Mouse (Mus musculus) adrenal gland (tissue): ENCODE data around the gene Rab30.

Source experiments
- intact Hi-C: fragments of 180-260 bp; cut with DNase I; formaldehyde crosslinking; loops from one replicate; pipeline ENCODE4 v1.15.1; 2025

Gene Rab30

DNA sequence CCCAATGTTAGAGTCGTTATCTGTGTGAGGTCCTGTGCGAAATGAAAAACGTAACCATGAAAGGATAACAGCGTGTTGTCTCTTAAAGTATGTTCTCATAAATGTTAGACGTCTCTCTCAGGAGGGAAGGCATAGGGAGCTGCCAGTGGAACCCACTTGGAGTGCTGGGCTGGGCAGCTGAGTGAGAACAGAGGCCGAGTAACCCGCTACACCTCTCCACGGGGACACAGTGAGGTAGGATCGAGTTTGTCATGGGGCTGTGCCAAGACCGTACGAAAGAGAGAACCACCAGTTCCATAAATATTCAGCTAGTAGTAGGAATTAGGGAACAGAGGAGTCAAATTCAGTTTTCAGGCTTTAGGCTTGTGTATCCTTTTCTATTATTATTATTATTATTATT is 42.5 kb downstream of the Rab30 start:
- intact Hi-C loops: no loop called here

DNA sequence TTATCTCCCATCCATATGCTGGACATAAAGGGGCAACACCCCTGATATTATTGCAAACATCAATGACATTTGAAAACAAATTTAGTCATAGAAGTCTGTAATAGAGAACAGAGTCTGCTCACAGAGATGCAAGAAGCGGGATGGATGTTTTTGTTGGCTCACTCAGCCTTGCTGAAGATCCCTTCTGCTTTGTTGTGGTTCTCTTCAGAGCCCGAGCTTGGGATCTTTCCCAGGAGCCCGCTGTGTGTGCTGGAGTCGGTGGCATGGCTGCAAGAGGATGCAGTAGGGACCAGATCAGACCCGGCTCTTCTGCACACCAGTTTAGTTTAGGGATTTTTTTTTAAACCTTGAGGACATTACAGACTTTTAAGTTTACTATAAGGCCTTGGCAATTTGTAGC is 54.3 kb downstream of the Rab30 start:
- intact Hi-C loops: no loop called here

DNA sequence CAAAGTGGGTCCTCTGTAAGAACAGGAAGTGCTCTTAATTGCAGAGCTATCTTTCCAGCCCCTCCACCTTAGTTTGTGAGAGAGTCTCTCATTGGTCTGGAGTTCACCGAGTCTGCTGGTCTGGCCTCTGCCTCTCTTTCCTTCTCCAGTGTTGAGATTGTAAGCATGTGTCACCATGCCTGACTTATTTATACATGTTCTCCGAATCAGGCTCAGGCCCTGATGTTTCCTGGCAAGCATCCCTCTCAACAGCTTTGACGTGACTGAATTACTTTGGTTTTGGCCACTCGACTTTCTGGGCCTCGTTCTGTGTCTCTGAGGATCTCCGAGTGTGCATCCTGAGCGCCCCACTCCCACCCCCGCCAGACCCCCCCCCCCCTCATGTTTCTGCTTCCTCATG is 55.4 kb downstream of the Rab30 start:
- intact Hi-C loops: no loop called here

DNA sequence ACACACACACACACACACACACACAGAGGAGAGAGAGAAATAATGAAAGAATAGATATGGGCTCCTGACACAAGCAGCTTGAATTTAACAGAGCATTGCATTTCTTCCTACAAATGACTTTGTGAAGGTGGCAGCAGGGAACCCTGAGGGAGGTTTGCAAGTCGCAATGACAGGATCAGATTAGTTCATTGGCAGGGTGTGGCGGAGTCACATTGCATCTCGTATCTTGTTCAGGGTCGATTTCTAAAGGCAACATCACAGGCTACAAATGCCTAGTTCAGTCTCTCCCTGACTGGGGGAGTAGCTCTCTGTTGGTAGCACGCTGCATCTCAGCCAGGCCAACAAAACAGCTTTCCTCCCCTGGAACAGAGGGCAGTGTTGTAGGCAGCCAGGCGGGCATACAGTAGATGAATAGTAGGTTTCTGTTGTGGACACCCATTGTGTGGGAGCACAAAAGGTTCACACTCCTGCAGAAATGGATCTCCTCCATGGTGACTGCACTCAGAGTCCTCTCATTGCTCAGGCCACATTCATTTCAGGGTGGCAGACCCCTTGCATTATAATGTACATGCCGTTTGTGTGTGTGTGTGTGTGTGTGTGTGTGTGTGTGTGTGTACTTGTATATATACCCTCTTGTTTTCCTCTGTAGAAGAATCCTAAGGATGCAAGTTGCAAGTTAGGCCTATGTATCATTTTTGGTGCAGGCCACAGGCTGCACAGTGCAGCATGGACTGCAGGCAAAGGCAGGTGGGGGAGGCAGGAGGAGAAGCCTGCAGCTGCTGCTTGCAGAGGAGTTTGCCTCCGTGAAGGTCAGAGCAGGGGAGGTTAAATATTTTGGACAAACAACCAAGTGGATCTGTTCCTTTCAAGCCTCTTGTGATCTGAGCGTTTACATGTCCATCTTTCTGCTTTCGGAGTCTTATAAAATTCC is 58.5 kb downstream of the Rab30 start:
- intact Hi-C loops: no loop called here

DNA sequence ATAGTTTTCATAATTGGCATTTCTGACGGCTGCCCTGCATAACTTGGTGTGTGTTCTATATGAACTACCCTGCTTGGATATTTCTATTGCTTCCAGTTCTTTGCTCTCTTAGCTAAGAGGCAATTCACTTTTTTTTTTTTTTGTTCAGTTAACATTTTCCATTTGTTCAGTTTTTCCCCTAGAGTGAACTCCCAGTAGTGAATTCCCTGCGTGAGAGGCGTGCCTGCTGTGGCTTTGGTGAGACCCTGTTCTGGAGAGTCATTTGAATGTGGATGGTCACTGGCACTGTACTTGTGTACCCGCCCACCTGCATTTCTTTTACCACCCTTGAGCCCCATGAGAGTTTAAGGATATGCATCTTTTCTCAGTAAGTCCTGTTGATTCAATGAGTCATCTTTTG is 60.8 kb downstream of the Rab30 start:
- intact Hi-C loops: no loop called here

DNA sequence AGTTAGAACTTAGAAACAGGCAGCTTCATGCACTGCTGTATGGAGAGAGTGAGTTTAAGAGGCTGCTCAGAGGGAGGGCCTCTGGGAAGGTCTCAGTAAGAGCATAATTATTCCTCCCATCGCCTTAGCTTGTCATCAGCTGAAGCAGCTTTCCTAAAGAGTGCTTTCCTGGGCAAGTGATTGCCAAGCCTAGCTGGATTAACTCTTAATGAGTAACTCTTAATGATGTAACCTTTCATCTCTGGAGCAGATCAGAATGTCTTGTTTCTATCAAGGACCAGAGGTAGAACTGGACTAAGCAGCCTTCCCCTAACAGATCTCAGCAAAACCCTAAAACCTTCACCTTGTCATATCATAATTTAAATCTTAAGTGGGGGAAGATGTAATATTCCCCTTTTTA is 61.8 kb downstream of the Rab30 start:
- intact Hi-C loops: no loop called here

DNA sequence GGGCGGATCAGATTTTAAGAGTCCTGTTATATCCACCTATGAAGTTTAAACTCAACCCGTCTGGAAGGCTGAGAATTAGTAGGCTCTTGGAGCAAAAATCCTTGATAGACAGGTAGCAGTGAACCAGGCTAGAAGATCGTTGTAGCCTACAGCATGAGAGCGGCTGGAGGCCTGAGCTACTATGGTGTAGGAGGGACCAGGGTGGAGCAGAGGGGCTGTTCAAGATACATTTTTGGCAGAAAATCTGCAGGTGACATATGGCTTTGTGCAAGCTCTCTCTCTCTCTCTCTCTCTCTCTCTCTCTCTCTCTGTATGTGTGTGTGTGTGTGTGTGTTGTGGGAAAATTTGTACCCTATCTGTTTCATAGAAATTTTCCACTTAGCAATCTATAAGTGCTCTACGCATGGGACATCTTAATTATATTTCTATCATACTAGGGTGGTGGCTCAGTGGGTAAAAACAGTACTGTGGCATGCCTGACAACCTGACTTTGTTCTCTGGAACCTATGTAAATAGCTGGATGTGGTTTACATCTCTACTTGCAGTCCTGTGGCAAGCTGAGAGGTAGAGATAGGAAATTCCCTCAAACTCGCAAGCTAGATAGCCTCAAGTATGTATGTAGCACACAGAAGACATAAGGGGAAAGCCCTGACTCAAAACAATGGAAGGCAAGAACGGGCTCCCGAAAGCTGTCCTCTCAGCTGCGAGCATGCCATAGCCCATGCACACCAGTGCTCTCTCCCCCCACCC is 63.7 kb downstream of the Rab30 start:
- intact Hi-C loops: no loop called here

DNA sequence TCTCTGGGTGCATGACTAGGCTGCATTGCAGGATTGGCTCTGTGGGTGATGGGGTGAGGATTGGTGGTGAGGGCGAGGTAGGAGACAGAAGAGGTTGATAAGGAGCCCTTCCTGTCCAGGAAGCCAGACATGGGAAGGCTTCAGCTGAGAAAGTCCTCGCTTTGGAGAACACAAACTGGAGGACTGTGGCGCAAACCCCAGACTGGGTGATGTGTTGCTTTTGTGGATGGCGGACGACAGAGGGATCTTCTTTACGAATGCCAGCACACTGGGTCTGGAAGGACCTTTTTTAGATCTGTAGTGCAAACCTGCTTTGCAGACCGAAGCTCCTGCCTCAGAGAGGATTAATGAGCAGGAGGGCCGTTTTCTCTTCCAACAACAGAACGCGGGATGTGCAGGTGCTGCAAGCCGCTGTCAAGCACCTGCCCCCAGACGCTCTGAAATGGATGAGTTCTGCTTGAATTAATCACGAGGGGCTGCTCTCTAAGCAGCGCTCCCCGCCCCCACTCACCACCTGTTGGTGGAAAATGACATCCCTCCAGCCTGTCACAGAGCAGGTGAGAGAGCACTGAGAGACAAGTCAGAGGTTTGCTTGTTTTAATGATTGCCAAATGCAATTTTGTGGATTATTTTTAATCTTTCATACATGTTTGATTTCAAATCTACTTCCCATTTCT is 65.2 kb downstream of the Rab30 start:
- intact Hi-C loops: no loop called here

DNA sequence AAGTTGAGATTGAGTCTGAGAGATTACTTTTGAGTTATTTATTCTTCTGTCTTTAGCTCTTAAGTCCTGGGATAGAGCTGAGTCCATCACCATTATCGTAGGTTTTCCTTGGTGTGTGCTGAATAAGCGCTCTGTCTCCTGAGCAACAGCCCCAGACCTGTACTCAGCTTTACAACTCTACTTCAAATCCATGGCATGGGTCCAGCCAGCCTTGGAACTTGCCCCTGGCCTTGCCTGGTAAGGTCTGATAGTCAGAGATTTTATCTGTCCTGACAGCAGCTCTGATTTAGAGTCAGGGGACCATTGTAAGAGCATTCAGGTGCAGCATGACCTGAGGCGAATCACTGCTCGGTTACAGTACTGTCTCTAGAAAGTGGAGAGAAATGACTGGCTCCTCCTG is 66.1 kb downstream of the Rab30 start:
- intact Hi-C loops: no loop called here

DNA sequence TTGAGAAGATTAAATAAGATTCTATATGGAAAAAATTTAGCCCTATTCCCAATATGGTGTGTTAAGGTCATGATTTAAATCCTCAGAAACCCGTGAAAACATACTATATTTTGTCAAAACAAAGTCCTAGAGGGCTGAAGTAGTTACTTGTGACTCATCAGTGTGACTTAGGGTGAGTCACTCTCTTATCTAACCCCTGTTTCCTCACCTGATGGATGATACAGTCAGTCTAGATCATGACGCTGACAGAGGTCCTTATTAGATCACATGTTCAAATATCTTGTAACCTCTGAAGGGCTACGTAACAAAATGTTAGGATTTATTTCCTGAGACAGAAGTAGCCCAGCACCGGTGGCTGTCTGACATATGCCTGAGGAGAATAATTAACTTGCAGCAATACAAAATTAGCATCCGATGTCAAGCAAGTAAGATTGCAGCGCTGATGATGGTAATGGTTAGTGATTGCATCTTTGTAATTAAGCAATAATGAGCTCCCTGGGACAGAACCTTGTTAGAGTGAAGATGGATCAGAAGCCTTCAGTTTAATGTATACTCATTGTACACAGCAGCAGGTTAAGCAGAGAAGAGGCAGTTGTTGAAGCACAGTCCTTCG is 70.4 kb downstream of the Rab30 start:
- intact Hi-C loops: no loop called here

DNA sequence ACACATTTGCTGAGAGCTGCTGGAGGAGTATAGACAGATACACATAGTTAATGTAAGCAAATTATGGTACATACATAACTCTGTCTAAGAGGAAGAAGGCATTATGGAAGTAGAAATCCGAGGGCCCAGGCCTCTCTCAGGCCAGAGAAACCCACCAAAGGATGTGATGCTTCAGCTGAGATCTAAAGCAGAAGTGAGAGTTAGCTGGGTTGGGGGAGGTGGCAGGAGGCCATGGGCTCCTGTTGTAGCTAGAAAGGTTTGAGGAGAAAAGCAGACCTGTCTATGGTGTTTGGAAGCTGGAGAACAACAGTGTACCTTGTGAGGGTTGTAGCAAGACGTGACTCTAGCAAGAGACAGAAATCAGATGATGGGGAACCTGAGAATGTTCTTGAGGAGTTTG is 75.8 kb downstream of the Rab30 start:
- intact Hi-C loops: no loop called here

DNA sequence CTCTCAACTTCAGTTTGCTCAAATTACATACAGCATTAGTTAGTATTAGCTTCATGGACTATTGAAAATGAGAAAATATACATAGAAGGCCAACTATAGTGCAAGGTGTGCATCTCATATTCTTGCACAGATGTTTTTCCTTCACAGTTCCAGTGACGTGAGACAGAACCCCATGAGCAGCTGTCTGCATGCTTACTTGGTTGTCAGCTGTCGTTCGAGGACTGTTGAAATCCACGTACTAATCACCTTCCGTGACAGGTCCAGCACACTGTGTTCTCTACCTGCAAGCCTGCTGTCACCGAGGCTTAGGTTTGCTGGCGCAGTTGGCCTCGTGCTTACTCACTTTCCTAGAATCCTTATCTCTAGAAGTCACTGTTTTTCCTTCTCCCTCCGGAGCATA is 76.5 kb downstream of the Rab30 start:
- intact Hi-C loops: no loop called here

DNA sequence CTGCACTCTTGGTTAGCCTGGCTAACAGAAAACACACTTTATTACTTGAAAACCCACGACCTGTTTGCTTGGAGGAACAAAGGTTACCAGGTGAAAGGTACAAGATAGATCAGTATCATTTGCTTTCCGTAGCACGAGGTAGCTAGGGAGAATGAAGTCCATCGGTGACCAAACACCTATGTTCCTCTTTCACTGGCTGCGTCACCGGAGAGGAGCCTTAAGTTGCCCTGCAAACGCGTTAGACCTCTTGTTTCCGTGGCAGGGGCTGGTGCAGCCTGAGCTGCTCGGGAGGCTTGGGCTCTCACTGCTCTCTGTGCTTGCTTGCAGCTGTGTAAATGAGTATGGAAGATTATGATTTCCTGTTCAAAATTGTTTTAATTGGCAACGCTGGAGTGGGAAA is 78.3 kb downstream of the Rab30 start:
- intact Hi-C loops: loop anchor here (10.0 kb wide), 1 partner anchor 75 kb away; the partner anchor contains the start of gene Rab30

DNA sequence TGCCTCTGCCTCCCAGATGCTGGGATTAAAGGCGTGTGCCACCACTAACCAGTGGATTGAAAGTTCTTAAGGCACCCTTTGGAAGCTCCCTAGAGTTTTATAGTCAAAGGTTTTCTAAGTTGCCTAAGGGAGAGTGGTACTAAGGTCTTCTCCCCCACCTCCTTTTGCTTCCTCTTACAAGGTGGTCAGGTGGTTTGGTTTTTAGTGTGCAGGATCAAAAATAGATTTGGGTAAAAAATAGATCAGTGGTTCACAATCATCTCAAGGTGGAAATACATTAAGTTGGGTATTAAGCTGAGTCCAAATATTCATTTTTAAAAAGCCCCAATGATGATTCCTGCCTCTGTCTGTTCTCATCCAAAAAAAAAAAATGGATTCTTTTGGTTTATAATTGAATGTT is 79.0 kb downstream of the Rab30 start:
- intact Hi-C loops: loop anchor here (10.0 kb wide), 1 partner anchor 76 kb away; the partner anchor contains the start of gene Rab30

DNA sequence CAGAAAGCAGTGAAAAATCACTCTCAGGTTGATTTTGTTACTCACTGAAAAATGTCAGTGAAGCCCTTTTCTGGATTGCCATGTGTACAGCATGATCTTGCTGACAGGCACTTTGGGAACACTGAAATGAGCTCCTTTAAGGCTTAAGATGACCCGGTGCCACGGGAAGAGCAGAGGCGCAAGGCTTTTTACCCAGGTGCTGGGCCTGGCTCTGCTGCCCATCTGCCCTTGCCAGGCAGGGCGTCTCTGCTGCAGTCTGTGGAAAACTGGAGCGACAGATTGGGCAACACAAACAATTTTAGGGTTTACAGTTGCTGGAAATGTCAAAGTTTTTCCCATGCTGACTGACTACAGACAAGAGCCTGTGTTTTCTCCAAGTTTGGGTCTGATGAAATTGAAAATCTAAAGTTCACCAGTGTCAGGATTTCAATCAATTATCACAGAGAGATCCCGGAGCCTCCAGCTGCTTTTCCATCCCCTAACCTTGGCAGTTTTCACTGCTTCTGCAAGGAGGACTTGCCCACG is 79.6 kb downstream of the Rab30 start:
- intact Hi-C loops: loop anchor here (10.0 kb wide), 1 partner anchor 76 kb away; the partner anchor contains the start of gene Rab30

DNA sequence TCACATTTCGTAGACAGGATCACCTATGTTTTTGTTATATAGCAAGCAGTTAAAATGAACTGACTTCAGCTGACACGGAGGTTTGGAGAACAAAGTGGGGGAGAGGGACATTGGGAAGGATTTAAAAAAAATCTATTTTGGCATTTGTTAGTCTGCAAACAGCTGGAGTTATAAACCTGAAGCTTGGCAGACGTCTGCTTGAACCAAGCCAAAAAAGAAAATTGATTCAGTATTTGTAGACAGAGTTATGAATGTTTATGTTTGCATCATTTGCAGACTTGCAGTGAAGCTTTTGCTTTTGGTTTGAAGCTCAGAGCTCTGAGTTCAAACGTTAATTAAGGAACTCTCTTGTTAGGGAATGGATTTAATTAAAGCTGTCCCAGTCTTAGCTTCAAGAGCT is 80.5 kb downstream of the Rab30 start:
- intact Hi-C loops: loop anchor here (10.0 kb wide), 1 partner anchor 77 kb away; the partner anchor contains the start of gene Rab30

DNA sequence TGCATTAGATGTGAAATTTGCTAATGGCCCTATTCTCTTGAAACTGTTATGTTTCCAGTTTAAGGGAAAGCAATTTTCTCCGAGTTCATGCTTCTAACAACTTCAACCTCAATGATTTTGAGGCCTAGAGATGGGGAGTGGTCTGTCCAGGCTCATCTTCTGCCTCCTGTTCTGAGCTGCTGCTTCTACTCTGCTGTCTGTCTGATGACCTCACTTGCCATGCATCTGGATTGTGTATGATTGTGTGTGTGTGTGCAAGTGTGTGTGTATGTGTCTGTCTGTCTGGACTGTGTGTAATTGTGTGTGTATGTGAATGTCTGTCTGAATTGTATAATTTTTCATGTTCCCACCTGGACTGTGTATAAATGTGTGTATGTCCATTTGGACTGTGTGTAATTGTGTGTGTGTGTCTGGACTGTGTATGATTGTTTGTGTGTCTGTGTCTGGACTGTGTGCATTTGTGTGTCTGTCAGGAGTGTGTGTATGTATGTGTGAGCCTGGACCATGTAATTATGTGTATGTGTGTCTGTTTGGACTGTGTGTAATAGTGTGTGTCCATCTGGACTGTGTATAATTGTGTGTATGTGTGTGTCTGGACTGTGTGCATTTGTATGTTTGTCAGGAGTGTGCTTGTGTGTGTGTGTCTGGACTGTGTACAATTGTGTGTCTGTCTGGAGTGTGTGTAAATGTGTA is 81.2 kb downstream of the Rab30 start:
- intact Hi-C loops: loop anchor here (10.0 kb wide), 1 partner anchor 78 kb away; the partner anchor contains the start of gene Rab30

DNA sequence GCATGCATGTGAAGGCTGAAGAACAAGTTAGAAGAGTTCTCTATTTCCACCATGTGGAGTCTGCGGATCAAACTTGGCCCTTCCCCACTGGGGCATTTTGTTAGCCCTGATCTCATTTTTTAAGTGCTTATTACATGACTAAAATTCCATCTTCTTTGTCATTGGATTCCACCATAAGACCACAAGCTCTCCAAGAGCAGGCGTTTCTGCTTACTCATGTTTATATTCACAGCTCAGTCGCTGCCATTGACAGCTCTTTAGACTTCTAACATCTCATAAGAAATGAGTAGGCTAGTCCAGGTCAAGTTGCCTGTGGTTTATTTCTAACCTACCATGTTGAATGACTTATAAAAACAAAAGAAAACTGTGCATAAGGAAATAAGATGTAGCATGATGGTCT is 84.8 kb downstream of the Rab30 start:
- intact Hi-C loops: loop anchor here (10.0 kb wide), 1 partner anchor 81 kb away; the partner anchor contains the start of gene Rab30

DNA sequence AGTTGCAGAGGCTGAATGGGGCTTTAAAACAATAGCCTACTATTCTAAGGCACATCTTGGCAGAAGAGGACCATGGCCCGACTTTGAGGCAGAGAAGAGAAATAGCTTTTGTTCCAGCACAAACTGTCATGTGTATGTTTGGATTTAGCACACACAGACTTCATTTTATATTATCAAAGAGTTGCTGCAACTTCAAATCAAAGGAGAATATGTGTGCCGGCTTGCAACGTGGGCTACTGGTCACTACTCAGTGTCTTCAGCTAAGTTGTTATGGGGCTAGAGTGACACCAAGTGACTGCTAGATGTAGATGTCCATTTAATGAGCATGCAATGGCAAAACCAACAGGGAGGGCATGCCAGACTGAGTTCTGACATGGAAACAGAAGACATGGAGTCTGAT is 86.6 kb downstream of the Rab30 start:
- intact Hi-C loops: loop anchor here (10.0 kb wide), 1 partner anchor 83 kb away; the partner anchor contains the start of gene Rab30

DNA sequence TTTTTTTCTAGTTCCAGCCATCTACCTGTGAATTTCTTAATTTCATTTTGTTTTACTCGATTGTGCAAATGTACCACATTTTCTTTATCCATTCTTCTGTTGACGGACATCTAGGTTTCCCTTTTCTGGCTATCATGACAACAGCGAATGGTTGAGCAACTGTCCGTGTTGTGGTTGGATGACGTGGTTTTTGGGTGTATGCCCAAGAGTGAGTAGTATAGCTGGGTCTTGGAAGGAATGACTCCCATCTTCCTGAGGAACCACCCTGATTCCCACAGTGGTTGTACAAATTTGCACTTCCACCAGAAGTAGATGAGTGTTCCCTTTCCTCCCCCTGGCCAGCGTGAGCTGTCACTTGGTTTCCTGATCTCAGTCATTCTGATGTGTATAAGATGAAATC is 91.0 kb downstream of the Rab30 start:
- intact Hi-C loops: no loop called here
